Mouse (Mus musculus) leukemia stem cell, adult 10-12 weeks (primary cell): Measurements from ENCODE around the gene Rfx1. TPM values are rescaled to one million over a fixed set of nuclear protein-coding genes. Genes with fewer than 3 reads are reported as not detected.

Source experiments
- polyA plus RNA-seq: library from polyadenylated mRNA; stranded (reverse); fragments of >175 nt; gene quantifications from 2 replicates; pipeline ENCODE4 v1.2.3, GENCODE M21; 2012; ENCODE audit warnings: low replicate concordance

The Rfx1 gene
- polyA plus RNA-seq, result 44.9 and 60.3 TPM in 2 replicates

GRCm38 (mm10) chr8:84066291-84066930 is at the start of gene Rfx1:
Gene Rfx1 (plus strand): TSS chr8:84066834.

GRCm38 (mm10) chr8:84021096-84021495 is 45.5 kb upstream of the Rfx1 start, which contains the start of gene Palm3:
Gene Palm3 (plus strand): TSS chr8:84021471.

GRCm38 (mm10) chr8:84042066-84042947 is 24.3 kb upstream of the Rfx1 start, which contains the start of gene Il27ra:
Gene Il27ra (minus strand): TSS chr8:84042589.

GRCm38 (mm10) chr8:84044900-84045299 is 21.7 kb upstream of the Rfx1 start, which contains the start of gene Rln3:
Gene Rln3 (minus strand): TSS chr8:84045000.

GRCm38 (mm10) chr8:84065037-84065436 is 1.6 kb upstream of the Rfx1 start, which contains the start of gene Gm10643:
Gene Gm10643 (minus strand): TSS chr8:84065137.

GRCm38 (mm10) chr8:84104697-84105609 is 38.3 kb downstream of the Rfx1 start, which contains the start of gene Dcaf15:
Gene Dcaf15 (minus strand): TSS chr8:84104768.

GRCm38 (mm10) chr8:84125656-84126055 is 59.0 kb downstream of the Rfx1 start, which contains the start of gene Podnl1:
Gene Podnl1 (plus strand): TSS chr8:84125989.

Other genes starting within 250 kb of the Rfx1 start
- gene Adgrl1, start 166.7 kb upstream of the Rfx1 start, polyA plus RNA-seq, result 5.1 and 10.6 TPM in 2 replicates
- gene Gm10644, start 111.6 kb upstream of the Rfx1 start, polyA plus RNA-seq, result 0.38 and 0.43 TPM in 2 replicates
- 16.9 and 197 TPM in 2 replicates for gene Asf1b, start 111.3 kb upstream of the Rfx1 start, polyA plus RNA-seq
- 25.3 and 27.4 TPM in 2 replicates for gene Prkaca, start 93.8 kb upstream of the Rfx1 start, polyA plus RNA-seq
- 246 and 385 TPM in 2 replicates for gene Samd1, start 69.2 kb upstream of the Rfx1 start, polyA plus RNA-seq
- gene 1700067K01Rik, start 65.3 kb upstream of the Rfx1 start, polyA plus RNA-seq, result 4.9 and 12.0 TPM in 2 replicates
- 2.3 TPM in 1 of 2 replicates, not detected in the other for gene 2210011C24Rik, start 54.7 kb upstream of the Rfx1 start, polyA plus RNA-seq
- 0.32 TPM in 1 of 2 replicates, not detected in the other for gene Palm3, start 45.4 kb upstream of the Rfx1 start, polyA plus RNA-seq
- gene Il27ra, start 24.2 kb upstream of the Rfx1 start, polyA plus RNA-seq, result 19.2 and 26.2 TPM in 2 replicates
- gene Rln3, start 21.8 kb upstream of the Rfx1 start, polyA plus RNA-seq, result 1.0 TPM in 1 of 2 replicates, not detected in the other
- not detected in 2 replicates for gene Gm10643, start 1.7 kb upstream of the Rfx1 start, polyA plus RNA-seq
- 51.9 and 103 TPM in 2 replicates for gene Dcaf15, start 37.9 kb downstream of the Rfx1 start, polyA plus RNA-seq
- 3.5 and 5.2 TPM in 2 replicates for gene Podnl1, start 59.2 kb downstream of the Rfx1 start, polyA plus RNA-seq
- 22.7 and 43.1 TPM in 2 replicates for gene Cc2d1a, start 81.1 kb downstream of the Rfx1 start, polyA plus RNA-seq
- 0.39 and 0.42 TPM in 2 replicates for gene 4930432K21Rik, start 81.2 kb downstream of the Rfx1 start, polyA plus RNA-seq
- gene Nanos3, start 118.4 kb downstream of the Rfx1 start, polyA plus RNA-seq, result not detected in 2 replicates
- 5.2 and 15.7 TPM in 2 replicates for gene Zswim4, start 170.2 kb downstream of the Rfx1 start, polyA plus RNA-seq
- 92.1 and 138 TPM in 2 replicates for gene D8Ertd738e, start 182.9 kb downstream of the Rfx1 start, polyA plus RNA-seq
- 60.6 and 86.4 TPM in 2 replicates for gene Mri1, start 190.5 kb downstream of the Rfx1 start, polyA plus RNA-seq
- 5.5 and 9.6 TPM in 2 replicates for gene Ccdc130, start 203.5 kb downstream of the Rfx1 start, polyA plus RNA-seq